Mouse (Mus musculus) thymus, postnatal 25 days (tissue): ENCODE measurements around the gene Prkacb.
A peak's percentile ranks its signal among the peaks of the same experiment; 100 is the strongest.

Experiments
- DNase-seq: peaks from one replicate; pipeline ENCODE4 v3.0.0; 2022

Prkacb gene

DNA sequence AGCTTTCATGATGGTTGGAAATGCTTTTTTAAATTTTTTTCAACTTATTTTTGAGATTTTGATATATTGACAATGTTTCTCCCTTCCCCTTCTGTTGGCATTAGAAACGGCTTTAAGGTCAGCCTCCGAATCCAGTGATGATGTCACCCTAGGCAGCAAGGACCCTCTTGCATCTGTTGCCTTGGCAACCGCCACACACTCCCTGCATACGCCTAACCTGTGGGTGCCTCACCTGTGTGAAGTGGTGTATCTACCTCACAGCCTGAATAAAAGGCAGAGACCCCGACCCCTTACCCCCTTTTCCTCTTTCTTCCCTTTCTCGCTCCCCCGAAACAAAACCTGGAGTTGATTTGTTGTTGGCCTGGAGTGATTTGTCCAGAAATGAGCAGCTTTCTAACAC is 100.5 kb downstream of the Prkacb start:
- DNase-seq, result no peak

DNA sequence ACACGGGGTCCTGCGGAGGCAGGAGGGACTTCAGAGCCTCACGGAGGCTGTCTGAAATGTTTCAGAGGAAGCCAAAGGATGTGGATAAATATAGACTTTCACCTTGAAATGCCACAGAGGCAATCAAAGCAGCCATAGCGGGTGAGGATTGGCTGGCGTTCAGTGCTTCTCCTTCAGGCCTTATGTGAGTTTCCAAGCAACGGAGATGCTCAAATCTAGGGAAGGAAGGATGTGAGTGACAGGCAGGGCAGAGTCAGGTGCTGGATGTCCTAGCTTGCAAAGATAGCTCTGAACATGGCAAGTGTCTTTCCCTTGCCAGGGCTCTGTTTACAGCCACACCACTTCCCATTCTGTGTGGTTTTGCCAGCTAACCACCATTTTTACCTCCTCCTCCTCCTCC is 101.2 kb downstream of the Prkacb start:
- peak; percentile 4 for DNase-seq

DNA sequence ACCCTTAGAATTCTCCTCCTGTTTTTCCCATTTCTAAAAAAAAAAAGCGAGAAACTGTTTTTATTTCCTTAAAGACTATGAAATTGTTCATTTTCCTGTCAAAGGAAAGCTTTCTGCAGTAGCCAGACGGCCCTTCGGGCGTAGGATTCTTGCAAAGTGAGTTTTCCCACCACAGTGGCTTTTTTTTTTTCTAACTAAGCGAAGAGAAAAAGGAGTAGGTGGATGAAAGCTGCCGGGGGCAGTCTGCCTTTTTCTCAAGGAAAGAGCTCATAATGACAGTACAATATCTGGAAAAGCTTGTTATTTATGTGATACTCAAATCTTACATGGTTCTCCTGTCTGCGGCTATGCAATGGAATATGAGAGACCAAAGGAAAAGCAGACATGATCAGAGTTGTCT is 101.7 kb downstream of the Prkacb start:
- no peak for DNase-seq

DNA sequence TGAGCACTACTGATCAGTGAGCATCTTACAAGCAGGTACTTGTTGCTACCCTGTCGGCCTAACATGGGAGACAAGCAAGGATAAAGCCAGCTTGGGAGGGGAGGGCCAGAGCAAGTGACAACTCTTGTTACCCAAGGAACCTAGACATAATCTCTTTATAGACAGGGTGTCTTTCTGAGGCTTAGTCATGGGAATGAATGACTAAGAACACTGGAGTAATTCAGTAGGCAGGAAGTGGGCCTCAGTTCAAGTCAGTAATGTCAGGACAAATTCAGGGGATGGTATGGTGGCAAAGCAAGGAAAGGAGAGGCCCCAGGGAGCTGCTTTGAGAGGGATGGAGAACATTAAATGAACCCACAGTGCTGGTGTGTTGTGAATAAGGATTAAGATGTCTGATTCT is 103.7 kb downstream of the Prkacb start:
- DNase-seq, result no peak

DNA sequence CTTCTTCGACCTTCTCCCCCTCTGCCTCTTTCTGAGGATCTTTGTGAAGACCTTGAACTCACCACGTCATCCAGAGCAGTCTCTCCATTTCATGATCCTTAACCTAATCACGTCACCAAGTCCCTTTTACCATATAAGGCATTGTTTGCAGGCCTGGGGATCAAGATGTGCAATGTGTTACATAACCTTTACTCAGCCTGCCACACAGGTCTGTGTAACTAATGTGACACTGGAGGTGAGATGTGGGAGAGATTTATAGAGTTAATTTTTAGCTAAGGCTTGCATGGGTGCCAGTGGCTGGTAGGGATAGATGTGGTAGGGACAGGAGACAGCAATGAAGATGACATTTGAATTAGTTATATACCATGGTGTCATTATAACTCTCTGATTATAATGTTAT is 104.4 kb downstream of the Prkacb start:
- no peak for DNase-seq

DNA sequence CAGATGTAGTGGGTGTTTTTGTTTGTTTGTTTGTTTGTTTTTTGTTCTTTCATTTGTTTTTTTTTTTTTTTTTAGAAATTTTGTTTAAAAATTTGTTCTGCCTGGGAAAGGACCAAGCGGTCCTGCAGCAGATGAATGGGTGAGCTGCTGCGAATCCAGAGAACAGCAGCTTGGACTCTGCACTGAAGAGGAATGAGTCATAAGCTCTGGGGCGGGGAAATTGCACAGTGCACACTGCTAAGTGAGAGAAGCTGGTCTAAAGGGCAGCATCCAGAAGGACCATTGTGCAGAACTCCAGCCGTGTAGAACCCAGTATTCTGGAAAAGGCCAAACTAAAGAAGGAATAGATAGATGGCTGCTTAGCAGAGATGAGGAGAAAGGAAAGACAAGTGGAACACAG is 108.7 kb downstream of the Prkacb start:
- DNase-seq, result no peak

DNA sequence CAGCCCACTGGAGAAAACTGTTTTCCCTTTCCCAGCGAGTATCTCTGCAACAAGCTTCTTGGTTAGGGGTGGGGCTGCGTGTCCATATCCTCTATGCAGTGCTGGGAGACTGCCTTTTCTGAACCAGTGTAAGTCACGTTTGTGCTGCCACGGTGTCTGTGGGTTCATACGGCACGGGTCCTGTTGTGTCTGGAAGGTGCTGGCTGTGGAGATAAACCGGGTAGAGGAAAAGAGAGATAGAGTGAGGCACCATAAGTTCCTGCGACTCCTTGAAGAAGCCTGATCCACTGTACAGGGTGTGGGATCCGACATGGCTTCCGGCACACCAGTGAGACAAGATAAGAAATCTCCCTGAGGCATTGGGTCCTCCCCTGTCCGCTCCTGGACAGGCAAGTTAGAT is 112.7 kb downstream of the Prkacb start:
- DNase-seq, result no peak

DNA sequence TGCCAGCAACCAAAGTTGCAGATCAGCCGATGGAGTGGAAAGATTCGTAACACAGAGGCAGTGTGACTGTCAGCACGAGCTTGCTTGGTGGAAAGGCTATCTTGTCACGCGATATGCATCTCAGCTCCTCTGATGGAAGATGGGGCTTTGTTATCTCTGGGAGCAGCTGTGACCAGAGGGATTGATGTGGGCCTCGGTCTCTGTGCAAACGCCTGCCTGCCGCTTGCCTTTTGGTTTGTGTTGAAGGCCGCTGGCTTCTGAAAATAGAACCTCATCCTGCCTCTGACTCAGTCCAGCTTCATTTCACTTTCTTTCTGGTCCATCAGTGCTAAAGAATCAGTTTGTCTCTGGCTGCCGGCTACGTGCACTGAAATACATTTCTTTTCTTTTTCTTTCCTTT is 113.8 kb downstream of the Prkacb start:
- DNase-seq, result no peak

DNA sequence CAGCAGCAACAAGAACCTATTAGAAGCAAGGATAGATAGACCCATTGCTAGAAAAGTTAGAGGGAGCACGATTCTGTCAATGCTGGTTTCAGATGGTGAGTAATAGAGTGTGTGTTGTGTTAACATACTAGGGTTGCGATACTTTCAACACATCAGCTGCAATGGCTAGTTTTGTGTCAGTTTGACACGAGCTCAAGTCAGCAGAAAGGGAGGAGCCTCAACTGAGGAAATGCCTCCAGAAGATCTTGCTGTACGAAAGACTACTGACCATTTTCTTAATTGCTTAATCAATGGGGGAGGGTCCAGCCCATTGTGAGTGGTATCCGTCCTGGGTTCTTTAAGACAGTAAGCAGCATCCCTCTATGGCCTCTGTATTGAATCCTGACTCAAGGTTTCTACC is 120.2 kb downstream of the Prkacb start:
- no peak for DNase-seq

DNA sequence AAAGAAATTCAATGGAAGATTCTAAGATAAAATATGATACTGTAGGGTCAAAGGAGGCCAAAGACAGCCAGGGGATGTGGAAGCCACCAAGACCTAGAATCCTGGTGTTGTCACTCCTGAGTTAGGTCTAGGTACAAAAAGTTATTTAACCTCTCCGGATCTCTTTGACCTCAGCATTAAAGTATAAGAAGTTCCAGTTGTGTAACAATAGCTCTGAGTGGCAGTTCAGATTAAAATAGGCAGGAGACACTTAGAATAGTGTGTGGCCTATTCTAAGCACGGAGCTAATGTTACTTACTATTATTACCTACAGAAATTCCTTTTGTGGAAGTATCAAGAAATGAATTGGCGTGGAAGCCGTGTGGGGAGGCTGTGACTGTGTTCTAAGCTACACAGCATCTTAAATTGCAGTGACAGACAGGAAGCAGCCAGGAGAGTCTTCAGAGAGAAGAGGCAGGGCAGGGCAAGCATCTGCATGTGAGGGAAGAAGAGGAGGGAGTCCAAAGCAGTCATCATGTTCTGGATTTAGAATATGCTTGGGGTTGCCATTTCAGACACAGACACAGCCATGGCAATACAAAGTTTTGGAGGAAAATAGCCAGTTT is 125.6 kb downstream of the Prkacb start:
- DNase-seq, result no peak

DNA sequence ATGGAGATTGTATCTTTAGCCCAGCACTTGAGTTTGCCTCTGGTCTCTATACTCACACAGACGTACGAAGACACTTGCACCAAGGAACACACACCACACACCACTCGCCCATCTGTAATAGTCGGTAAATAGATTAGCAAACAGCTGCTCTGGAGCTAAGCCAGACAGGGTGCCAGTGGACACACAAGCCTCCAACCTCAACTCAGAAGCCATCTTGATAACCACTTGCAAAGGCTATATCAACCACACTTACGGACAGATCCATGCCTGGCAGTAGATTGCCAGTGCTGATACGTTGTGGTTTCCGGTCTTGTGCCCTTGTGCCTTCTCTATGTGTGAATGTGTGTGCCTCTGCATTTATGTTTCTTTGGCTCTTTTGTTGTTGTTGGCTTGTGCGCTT is 126.4 kb downstream of the Prkacb start:
- DNase-seq, result no peak

DNA sequence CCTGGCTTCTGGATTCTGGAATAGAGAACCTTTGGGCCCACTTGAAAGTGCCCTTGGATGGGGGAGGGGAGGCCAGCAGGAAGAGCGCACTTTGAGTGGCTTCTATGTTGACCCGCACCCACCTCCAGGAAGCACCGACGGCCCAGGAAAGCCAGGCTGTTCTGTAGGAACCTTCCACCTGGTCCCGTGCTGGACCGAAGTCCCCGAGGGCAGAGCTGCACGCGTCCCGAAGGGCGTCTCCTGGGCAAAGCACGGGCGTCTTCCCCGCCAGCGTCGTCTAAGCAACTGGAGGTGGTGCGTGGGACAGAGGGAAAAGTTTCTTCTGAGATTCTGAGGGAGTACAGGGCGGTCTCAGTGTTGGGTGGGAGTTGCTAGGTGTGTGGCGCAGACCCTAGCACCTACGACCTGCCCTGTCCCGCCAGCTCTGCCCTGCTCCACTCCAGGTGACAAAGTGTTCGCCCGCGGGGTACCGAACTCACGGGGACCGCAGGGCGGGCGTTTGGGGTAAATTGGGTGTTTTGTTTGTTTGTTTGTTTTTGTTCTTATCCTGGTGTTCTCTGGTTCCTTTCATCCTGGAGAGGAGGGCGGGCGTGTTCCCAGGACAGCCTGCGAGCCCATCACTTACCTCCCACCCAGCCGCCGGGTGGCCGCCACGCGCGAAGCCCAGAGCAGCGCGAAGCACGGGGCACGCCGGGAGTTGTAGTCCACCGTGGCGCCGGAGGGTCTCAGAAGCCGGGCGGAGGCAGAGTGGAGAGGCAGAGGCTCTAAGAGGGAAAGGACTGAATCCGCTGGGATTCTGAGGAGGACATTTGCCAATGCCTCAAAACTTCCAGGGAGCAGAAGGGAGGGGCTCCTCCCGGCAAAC is 127.7 kb downstream of the Prkacb start, which contains the start of gene Samd13:
TSS of gene Samd13 (minus strand) at position 782 of the 865 bp plus-strand sequence.
- DNase-seq, result peak; percentile 65

DNA sequence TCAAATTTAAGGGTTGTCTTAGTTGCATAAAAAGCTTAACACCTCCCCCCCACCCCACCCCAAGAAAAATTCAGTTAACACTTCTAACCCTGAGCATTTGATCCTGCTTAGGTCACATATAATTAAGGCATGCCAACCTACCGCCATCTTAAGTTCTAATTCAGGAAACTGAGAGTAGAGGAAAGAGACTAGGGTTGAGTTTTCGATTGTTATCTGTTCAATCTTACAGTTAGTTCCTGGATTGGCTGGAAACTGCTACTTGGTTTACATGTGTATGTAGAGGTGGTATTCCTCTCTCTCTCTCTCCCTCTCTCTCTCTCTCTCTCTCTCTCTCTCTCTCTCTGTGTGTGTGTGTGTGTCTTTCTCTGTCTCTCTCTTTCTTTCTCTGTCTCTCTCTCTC is 129.7 kb downstream of the Prkacb start:
- no peak for DNase-seq

DNA sequence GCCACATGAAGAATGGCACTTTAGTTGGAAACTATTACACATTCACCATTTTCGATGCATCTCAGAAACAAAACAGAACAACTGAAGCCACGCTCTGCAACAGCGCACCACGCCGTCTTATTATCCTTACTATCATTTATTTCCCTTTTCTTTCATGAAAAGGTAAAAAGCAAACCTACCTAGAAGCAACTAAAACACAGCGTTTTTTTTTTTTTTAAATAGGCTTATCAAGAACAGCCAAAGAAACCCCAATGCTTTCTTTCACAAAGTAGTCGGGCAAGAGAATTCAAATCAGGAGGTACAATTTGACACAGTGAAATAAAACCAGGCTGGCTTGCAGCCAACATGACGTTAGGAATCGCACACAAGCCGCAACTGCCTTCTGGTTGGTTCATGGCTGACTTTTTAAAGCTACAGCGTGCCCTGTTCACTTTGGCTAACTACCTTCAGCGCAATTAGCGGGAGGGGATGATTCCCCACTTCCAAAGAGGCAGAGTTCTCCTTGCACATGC is 130.6 kb downstream of the Prkacb start:
- peak; percentile 38 for DNase-seq

DNA sequence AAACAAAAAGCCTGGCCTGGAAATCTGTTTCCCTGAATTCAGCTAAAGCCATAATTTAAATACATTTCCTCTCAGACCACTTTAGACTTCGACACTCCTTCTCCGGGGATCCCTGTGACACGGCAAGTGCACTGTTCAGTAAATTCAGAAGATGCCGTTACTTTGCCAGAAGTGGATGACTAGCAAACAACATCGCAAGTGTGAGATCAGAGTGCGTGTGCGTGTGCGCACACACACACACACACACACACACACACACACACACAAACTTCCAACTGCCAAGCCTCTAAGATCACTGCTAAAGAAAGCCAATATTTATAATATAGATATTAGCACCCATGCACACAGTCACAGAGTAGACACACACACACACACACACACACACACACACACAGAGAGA is 131.1 kb downstream of the Prkacb start:
- DNase-seq, result no peak

DNA sequence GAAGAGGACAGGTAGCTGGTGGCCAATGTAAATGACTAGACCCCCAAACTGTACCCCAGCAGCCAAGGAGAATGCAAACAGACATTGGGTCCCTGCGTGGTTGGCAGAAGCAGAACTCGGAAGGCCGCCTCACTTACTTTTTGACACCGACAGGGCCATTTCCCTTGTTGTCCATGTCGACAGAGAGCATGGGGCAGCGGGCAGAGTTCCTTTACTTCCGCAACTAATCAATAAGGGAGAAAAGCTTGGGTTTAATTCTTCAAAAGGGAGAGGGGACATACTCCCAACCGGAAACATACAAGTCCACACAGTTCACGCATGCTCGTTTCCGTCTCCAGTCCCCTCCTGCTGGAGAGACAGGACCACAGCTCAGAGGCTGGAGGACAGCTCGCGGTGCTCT is 132.2 kb downstream of the Prkacb start:
- no peak for DNase-seq

DNA sequence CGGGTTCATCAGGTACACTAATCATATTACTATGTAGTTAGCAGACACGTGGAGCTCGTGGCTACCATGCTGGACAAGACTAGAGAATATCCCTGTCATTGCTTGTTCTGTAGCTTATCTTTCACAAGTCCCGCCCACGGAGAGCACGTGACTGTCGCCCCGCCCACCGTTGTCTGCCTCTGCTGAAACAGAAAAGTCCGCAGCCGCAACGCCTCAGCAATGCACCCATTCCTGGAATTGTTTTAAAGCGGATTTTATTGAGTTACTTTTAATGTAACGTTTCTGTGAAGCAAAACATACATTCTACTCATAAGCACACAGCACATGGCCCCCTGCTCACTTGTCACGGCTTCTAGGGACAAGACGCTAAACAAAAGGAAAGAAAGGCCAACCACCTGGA is 133.1 kb downstream of the Prkacb start:
- DNase-seq, result no peak
